ENCODE assay signal across 16 mouse cellular contexts in the genomic region with DNA sequence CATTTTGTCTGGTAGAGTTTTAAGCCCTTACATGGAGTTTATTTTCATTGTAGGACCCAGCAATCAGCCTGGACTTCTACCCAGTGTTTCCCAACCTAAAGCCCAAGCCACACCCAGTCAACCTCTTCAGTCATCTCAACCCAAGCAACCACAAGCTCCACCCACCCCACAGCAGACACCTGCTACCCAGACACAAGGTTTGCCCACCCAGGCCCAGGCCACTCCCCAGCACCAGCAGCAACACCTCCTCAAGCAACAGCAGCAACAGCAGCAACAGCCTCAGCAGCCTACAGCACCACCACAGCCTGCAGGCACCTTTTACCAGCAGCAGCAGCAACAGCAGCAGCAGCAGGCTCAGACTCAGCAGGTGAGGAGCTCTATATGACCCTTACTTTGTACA. TPM values are rescaled to one million over a fixed set of nuclear protein-coding genes. Genes with fewer than 3 reads are reported as not detected.
DNase-seq lines count a peak whose midpoint lies in the region; ATAC-seq and TF ChIP-seq lines count a peak whose summit lies in the region.
"Had no signal": no experiment of that assay in that cellular context is flagged by ENCODE, and none has a peak within 500 bp of the region (broad histone marks: within the 10 kb centered on the region; RNA-seq: fewer than 3 reads in every experiment).

No protein-coding gene starts in this region.

- no peak for TF ChIP-seq CTCF in layer of hippocampus, adult 2 months (conservative IDR thresholded peaks at IDR 0.05)

- no peak for DNase-seq in layer of hippocampus, adult 2 months (ENCODE audit: low spot score in 2 of 2)
- DNase-seq in layer of hippocampus, adult 8-10 months (ENCODE audit: low spot score in 2 of 2), result no peak
- DNase-seq in ES-CJ7 (ENCODE audit: low read depth, low spot score), result peak; percentile 40
- peak; percentile 44 for DNase-seq in thymus, postnatal 4 days
- no peak for DNase-seq in layer of hippocampus, adult 9-10 months (ENCODE audit: low spot score)
- no peak for DNase-seq in kidney, adult 11 months
- DNase-seq: adrenal gland, adult 8-10 months; gastrocnemius, postnatal 25 days; kidney, adult 9 months; kidney, postnatal 25 days; lung, postnatal 10 days had no signal

- H3K4me3 ChIP-seq in layer of hippocampus, adult 2 months, result no peak overlapping the region
- H3K4me3 ChIP-seq: embryonic facial prominence, embryonic 15.5 days; forebrain, embryonic 15.5 days; hindbrain, embryonic 15.5 days; midbrain, embryonic 12.5 days had no signal

- peak overlapping the region; percentile 84 for H3K27ac ChIP-seq in layer of hippocampus, adult 2 months
- H3K27ac ChIP-seq: embryonic facial prominence, embryonic 15.5 days; forebrain, embryonic 15.5 days; hindbrain, embryonic 15.5 days; midbrain, embryonic 12.5 days had no signal

- peak; percentile 48; the same call in 1 of the 2 replicates for ATAC-seq in megakaryocyte progenitor cell, adult 5-6 weeks (replicated peaks; ENCODE audit: poor library complexity)
- ATAC-seq: forebrain, embryonic 15.5 days had no signal

RNA-seq across cellular contexts. Expression of gene Nfu1, which starts 52.8 kb away (rescaled TPM):
- total RNA-seq in layer of hippocampus, adult 2 months (2021), result 10 to 100 TPM; 57.3 to 60.5 TPM
- total RNA-seq in layer of hippocampus, adult 8-10 months (2022), result 10 to 100 TPM; 61.1 to 69.5 (median 63.8) TPM
- total RNA-seq in megakaryocyte progenitor cell, adult 5-6 weeks (2015), result 104 and 108 TPM in 2 replicates
- 76.0 and 86.0 TPM in 2 replicates for total RNA-seq in megakaryocyte progenitor cell, adult 5-6 weeks (2017)

Comparison
In these comparisons a context has a peak if more than half of its experiments do, and no peak if none do; other contexts are left out.
1. DNase-seq: peak in ES-CJ7 (single experiment) and thymus, postnatal 4 days (single experiment); none in layer of hippocampus, adult 2 months (0 of 2), layer of hippocampus, adult 8-10 months (0 of 2), layer of hippocampus, adult 9-10 months (single experiment) and kidney, adult 11 months (single experiment).